Mouse (Mus musculus): ENCODE measurements around the gene Fis1. TPM values are rescaled to one million over a fixed set of nuclear protein-coding genes. Genes with fewer than 3 reads are reported as not detected.
"Not testable (repeated sequence)": the region's sequence is repeated elsewhere in the genome, so short reads cannot be mapped to it uniquely, and the experiment has no call there.

The Fis1 gene
- total and polyA plus RNA-seq, 3 experiments: 142 to 207 (median 152) TPM

DNA sequence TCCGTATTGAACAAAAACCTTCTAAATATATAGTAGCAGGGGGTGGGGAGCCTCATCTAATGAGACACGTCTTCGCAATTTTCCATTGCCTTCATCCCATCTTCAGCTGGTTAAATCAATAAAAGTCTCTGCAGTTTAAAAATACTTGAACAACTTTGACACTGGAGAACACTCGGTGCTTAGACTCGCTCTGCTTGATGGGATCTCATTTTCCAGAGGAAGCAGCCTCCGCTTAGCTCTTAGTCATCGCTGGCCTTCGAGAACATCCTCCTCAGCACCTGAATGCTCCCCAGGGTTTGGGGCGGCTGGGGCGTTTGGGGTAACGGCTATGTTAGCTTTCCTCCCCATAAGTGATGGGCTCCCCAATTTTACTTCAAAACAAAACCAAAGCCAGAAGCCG is 8.0 kb upstream of the Fis1 start:
- dilution Hi-C loops (cut with MboI; ENCODE audit: extremely low pct_ligation_motif_present, extremely low pct_unique_long_range_greater_than_20kb, low sequenced_read_pairs): no loop called here
- H3K4me2 ChIP-seq (ENCODE audit: insufficient read depth, low read depth, poor library complexity, severe bottlenecking): no peak overlapping the region
- no peaks in the 10 kb centered on the region for H3K27me3 ChIP-seq (replicated peaks)
- no peak overlapping the region for H3K4me3 ChIP-seq (replicated peaks in 1 of 3; ENCODE audit: low read depth in 2 of 3, low read length in 2 of 3, poor library complexity in 1 of 3)
- TF ChIP-seq MYC (IDR thresholded peaks at IDR 0.05; ENCODE audit: low read depth, low read length) (no peak), USF2 (conservative IDR thresholded peaks at IDR 0.05; ENCODE audit: low read depth, low read length) (no peak), TCF12 (IDR thresholded peaks at IDR 0.05; ENCODE audit: low read depth, low read length) (no peak), ZKSCAN1 (IDR thresholded peaks at IDR 0.05; ENCODE audit: borderline replicate concordance, low read depth, low read length) (no peak), PAX5 (IDR thresholded peaks at IDR 0.05; ENCODE audit: low read length) (no peak), RAD21 (IDR thresholded peaks at IDR 0.05; ENCODE audit: low read depth, low read length) (no peak), HCFC1 (IDR thresholded peaks at IDR 0.05; ENCODE audit: low read depth, low read length) (no peak), SIN3A (IDR thresholded peaks at IDR 0.05; ENCODE audit: low read length) (no peak), ZC3H11A (IDR thresholded peaks at IDR 0.05; ENCODE audit: low read depth, low read length) (no peak), CHD1 (IDR thresholded peaks at IDR 0.05; ENCODE audit: low read depth, low read length) (no peak), JUND (conservative IDR thresholded peaks at IDR 0.05; ENCODE audit: low read depth, low read length) (no peak), MAZ (IDR thresholded peaks at IDR 0.05; ENCODE audit: low read depth, low read length) (no peak), IRF4 (IDR thresholded peaks at IDR 0.05; ENCODE audit: low read depth, low read length) (no peak)
- H3K27ac ChIP-seq (ENCODE audit: insufficient read depth, low read depth): no peak overlapping the region
- H3K4me1 ChIP-seq (ENCODE audit: control insufficient read depth in 1 of 2, insufficient read depth in 2 of 2): peaks cover 2 to 14% of the 10 kb centered on the region in 2 experiments; a peak in 2 of 4 replicates
- H3K9me3 ChIP-seq (replicated peaks; ENCODE audit: low read length): no peaks in the 10 kb centered on the region
- no peaks in the 10 kb centered on the region for H3K36me3 ChIP-seq (replicated peaks in 1 of 2; ENCODE audit: control insufficient read depth in 1 of 2, insufficient read depth in 1 of 2, low read length in 1 of 2)
- no peak overlapping the region for H3K9ac ChIP-seq (ENCODE audit: insufficient read depth, low read depth)
- no peak for DNase-seq (ENCODE audit: extremely low read depth)
- H3K79me2 ChIP-seq (replicated peaks; ENCODE audit: control insufficient read depth, extremely low read depth, insufficient read depth, poor library complexity, severe bottlenecking): no peaks in the 10 kb centered on the region
- in situ Hi-C loops (cut with MboI; ENCODE audit: low pct_ligation_motif_present, low pct_unique_long_range_greater_than_20kb, low sequenced_read_pairs): no loop called here

DNA sequence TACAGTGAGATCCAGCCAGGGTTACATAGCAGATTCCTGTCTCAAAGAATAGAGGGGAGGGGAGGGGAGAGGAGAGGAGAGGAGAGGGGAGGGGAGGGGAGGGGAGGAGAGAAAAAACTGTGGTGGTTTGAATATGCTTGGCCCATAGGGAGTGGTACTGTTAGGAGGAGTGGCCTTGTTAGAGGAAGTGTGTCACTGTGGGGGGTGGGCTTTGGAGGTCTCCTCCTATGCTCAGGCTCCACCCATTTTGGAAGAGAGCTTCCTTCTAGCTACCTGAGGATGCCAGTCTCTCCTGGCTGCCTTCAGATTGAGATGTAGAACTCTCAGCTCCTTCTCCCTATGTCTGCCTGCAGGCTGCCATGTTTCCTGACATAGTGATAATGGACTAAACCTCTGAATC is 5.2 kb upstream of the Fis1 start:
- no peak overlapping the region for H3K4me3 ChIP-seq (replicated peaks in 1 of 3; ENCODE audit: low read depth in 2 of 3, low read length in 2 of 3, poor library complexity in 1 of 3)
- H3K36me3 ChIP-seq (replicated peaks in 1 of 2; ENCODE audit: control insufficient read depth in 1 of 2, insufficient read depth in 1 of 2, low read length in 1 of 2): no peaks in the 10 kb centered on the region
- in situ Hi-C loops (cut with MboI; ENCODE audit: low pct_ligation_motif_present, low pct_unique_long_range_greater_than_20kb, low sequenced_read_pairs): no loop called here
- no peak for DNase-seq (ENCODE audit: extremely low read depth)
- TF ChIP-seq MYC (IDR thresholded peaks at IDR 0.05; ENCODE audit: low read depth, low read length) (no peak), RAD21 (IDR thresholded peaks at IDR 0.05; ENCODE audit: low read depth, low read length) (no peak), TBP (conservative IDR thresholded peaks at IDR 0.05; ENCODE audit: low read depth, low read length) (no peak)
- H3K79me2 ChIP-seq (replicated peaks; ENCODE audit: control insufficient read depth, extremely low read depth, insufficient read depth, poor library complexity, severe bottlenecking): no peaks in the 10 kb centered on the region
- H3K27ac ChIP-seq (ENCODE audit: insufficient read depth, low read depth): no peak overlapping the region
- peaks cover 0 to 13% of the 10 kb centered on the region in 2 experiments; a peak in 3 of 4 replicates for H3K4me1 ChIP-seq (ENCODE audit: control insufficient read depth in 1 of 2, insufficient read depth in 2 of 2)
- dilution Hi-C loops (cut with MboI; ENCODE audit: extremely low pct_ligation_motif_present, extremely low pct_unique_long_range_greater_than_20kb, low sequenced_read_pairs): no loop called here
- H3K9ac ChIP-seq (ENCODE audit: insufficient read depth, low read depth): no peak overlapping the region
- H3K27me3 ChIP-seq (replicated peaks): no peaks in the 10 kb centered on the region
- H3K4me2 ChIP-seq (ENCODE audit: insufficient read depth, low read depth, poor library complexity, severe bottlenecking): no peak overlapping the region
- H3K9me3 ChIP-seq (replicated peaks; ENCODE audit: low read length): no peaks in the 10 kb centered on the region

DNA sequence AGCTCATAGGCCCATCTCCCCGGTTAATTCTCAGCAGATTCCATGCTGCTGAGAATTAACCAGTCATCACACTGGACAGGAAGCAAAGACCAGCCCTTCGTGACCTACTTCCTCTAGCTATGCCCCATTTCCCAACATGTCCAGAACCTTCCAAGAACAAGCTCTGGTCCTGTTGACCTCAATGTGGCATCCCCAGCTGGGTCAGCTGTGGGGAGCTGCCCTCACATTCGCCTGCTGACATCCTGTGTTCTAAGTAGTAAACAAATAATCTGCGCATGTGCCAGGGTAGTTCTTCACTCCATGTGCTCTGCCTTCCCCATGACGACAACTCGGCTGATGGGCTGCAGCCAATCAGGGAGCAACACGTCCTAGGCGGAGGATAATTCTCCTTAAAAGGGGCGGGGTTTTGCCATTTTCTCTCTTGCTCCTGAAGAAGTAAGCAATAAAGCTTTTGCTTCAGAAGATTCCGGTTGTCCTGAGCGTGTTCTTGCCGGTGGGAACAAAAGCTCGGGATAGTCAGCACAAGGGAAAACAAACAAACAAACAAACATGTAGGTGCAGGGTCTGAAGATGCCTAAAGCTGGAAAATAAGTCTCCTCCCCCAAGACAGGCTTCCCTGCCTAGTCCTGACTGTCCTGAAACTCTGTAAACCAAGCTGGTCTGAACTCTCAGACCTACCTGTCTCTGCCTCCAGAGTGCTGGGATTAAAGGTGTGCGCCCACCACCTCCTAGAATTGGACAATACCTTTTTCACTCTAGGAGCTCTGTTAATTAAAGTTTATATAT is 3.3 kb upstream of the Fis1 start:
- H3K4me2 ChIP-seq (ENCODE audit: insufficient read depth, low read depth, poor library complexity, severe bottlenecking); H3K27me3 ChIP-seq (replicated peaks); dilution Hi-C loops (cut with MboI; ENCODE audit: extremely low pct_ligation_motif_present, extremely low pct_unique_long_range_greater_than_20kb, low sequenced_read_pairs); in situ Hi-C loops (cut with MboI; ENCODE audit: low pct_ligation_motif_present, low pct_unique_long_range_greater_than_20kb, low sequenced_read_pairs); H3K9me3 ChIP-seq (replicated peaks; ENCODE audit: low read length); H3K36me3 ChIP-seq (replicated peaks in 1 of 2; ENCODE audit: control insufficient read depth in 1 of 2, insufficient read depth in 1 of 2, low read length in 1 of 2); H3K79me2 ChIP-seq (replicated peaks; ENCODE audit: control insufficient read depth, extremely low read depth, insufficient read depth, poor library complexity, severe bottlenecking); H3K9ac ChIP-seq (ENCODE audit: insufficient read depth, low read depth); H3K27ac ChIP-seq (ENCODE audit: insufficient read depth, low read depth); H3K4me3 ChIP-seq (replicated peaks in 1 of 3; ENCODE audit: low read depth in 2 of 3, low read length in 2 of 3, poor library complexity in 1 of 3); DNase-seq (ENCODE audit: extremely low read depth): not testable (repeated sequence)
- H3K4me1 ChIP-seq (ENCODE audit: control insufficient read depth in 1 of 2, insufficient read depth in 2 of 2): peaks cover 2 to 18% of the 10 kb centered on the region in 2 experiments; a peak in 3 of 4 replicates
